Mouse (Mus musculus): Measurements from ENCODE around the gene Cenpl. TPM values are rescaled to one million over a fixed set of nuclear protein-coding genes. Genes with fewer than 3 reads are reported as not detected.
A peak's percentile ranks its signal among the peaks of the same experiment; 100 is the strongest.
"Not testable (repeated sequence)": the region's sequence is repeated elsewhere in the genome, so short reads cannot be mapped to it uniquely, and the experiment has no call there.

Cenpl gene
- polyA plus RNA-seq (2015; fragmentation: Nextera tagmentation; extraction: Ambion mirVana): 37.8 and 38.3 TPM in 2 replicates

DNA sequence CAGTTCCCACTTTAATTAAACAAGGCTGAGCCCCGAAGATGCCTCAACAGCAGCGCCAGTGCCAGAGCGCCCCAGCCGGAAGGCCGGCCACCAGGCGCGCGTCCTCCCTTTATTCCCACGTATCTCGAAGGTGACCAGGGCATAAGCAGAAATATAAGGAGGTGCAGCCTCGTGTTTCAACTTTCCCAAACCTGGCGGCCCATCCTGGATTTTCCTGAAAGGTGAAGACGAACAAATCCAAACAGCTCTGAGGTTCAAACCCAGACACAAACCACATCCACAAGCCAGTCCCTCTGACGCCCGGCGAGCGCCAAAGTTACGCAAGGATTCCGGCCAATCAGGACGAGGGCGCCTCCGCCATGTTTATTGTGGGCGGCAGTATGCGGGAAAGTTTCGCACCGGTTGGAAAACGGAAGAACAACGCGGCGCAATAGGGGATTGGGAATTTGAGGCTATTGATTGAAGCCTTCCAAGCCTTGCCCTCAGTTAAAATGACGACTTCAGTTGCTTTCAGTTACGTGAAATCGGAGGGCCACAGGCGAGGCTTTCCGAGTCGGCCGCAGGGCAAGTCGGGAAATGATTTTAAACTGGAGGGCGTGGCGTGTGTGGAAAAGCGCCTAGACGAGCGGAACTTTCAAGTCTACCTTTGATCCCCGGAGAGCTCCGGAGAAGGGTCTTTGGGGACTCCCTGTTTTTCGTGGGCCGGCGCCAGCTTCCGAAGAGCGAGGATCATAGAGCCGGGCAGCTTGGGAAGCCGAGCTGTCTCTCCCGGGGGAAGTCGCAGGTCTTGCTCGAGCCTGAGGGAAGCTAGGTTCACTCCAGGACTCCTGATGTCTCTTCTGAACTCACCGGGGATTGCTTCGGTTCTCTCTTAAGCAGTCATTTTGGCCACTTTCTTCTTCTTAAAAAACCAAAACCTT, at the start of gene Cenpl, which contains the start of gene Dars2:
Gene Cenpl, plus strand, starts transcription at position 362 of the 920 bp plus-strand sequence.
Gene Dars2, minus strand, starts transcription at position 307 of the 920 bp plus-strand sequence.
- Histone ChIP-seq H3K27ac (ENCODE audit: low read length) (peak within 1 kb of the TSS; percentile 80), H3K4me1 (replicated peaks; ENCODE audit: control insufficient read depth, insufficient read depth, low read length) (peaks cover 24% of the 10 kb centered on the region), H3K9ac (ENCODE audit: low read length) (peak within 1 kb of the TSS; percentile 83), H3K9me3 (ENCODE audit: control insufficient read depth, low read length) (no peaks in the 10 kb centered on the region), H3K36me3 (ENCODE audit: control insufficient read depth, insufficient read depth, low read length) (no peaks in the 10 kb centered on the region), H3K4me3 (ENCODE audit: low read length) (peak within 1 kb of the TSS; percentile 75), H3K27me3 (ENCODE audit: control insufficient read depth, insufficient read depth, low read depth, low read length) (no peaks in the 10 kb centered on the region), H3K4me2 (ENCODE audit: low read depth, low read length) (peak within 1 kb of the TSS; percentile 91)
- ATAC-seq (ENCODE audit: low read depth): peak; percentile 97
- under 1% methylated on average over 57 of the region's 57 CpGs for WGBS

- H3K27ac ChIP-seq (ENCODE audit: low read length): peak overlapping the region; percentile 80
- peak overlapping the region; percentile 14; the same call in 1 of the 2 replicates for H3K9ac ChIP-seq (ENCODE audit: low read length)
- H3K9me3 ChIP-seq (ENCODE audit: control insufficient read depth, low read length): no peaks in the 10 kb centered on the region
- peak; percentile 94 for ATAC-seq (ENCODE audit: low read depth)
- WGBS: 63% methylated on average over 5 of the region's 5 CpGs
- no peak overlapping the region for H3K4me2 ChIP-seq (ENCODE audit: low read depth, low read length)
- H3K36me3 ChIP-seq (ENCODE audit: control insufficient read depth, insufficient read depth, low read length): peaks cover 2% of the 10 kb centered on the region
- H3K4me3 ChIP-seq (ENCODE audit: low read length): no peak overlapping the region
- H3K4me1 ChIP-seq (replicated peaks; ENCODE audit: control insufficient read depth, insufficient read depth, low read length): peaks cover 3% of the 10 kb centered on the region
- no peaks in the 10 kb centered on the region for H3K27me3 ChIP-seq (ENCODE audit: control insufficient read depth, insufficient read depth, low read depth, low read length)
Observed at GRCm38 (mm10) chr1:161025410-161026210, 44.9 kb upstream of the Cenpl start.

- H3K4me1 ChIP-seq (replicated peaks; ENCODE audit: control insufficient read depth, insufficient read depth, low read length): peaks cover 3% of the 10 kb centered on the region
- H3K4me3 ChIP-seq (ENCODE audit: low read length): no peak overlapping the region
- H3K27me3 ChIP-seq (ENCODE audit: control insufficient read depth, insufficient read depth, low read depth, low read length): no peaks in the 10 kb centered on the region
- 84% methylated on average over 2 of the region's 2 CpGs for WGBS
- H3K9ac ChIP-seq (ENCODE audit: low read length): no peak overlapping the region
- ATAC-seq (ENCODE audit: low read depth): no peak
- peaks cover 14% of the 10 kb centered on the region for H3K36me3 ChIP-seq (ENCODE audit: control insufficient read depth, insufficient read depth, low read length)
- no peak overlapping the region for H3K27ac ChIP-seq (ENCODE audit: low read length)
- no peak overlapping the region for H3K4me2 ChIP-seq (ENCODE audit: low read depth, low read length)
- no peaks in the 10 kb centered on the region for H3K9me3 ChIP-seq (ENCODE audit: control insufficient read depth, low read length)
Observed at GRCm38 (mm10) chr1:161027196-161027595, 43.3 kb upstream of the Cenpl start.

GRCm38 (mm10) chr1:161028427-161028826, 42.1 kb upstream of the Cenpl start:
- WGBS: 95% methylated on average over 1 of the region's 1 CpGs
- H3K4me1 ChIP-seq (replicated peaks; ENCODE audit: control insufficient read depth, insufficient read depth, low read length); ATAC-seq (ENCODE audit: low read depth); H3K27me3 ChIP-seq (ENCODE audit: control insufficient read depth, insufficient read depth, low read depth, low read length); H3K9ac ChIP-seq (ENCODE audit: low read length); H3K9me3 ChIP-seq (ENCODE audit: control insufficient read depth, low read length); H3K27ac ChIP-seq (ENCODE audit: low read length); H3K4me3 ChIP-seq (ENCODE audit: low read length); H3K4me2 ChIP-seq (ENCODE audit: low read depth, low read length): not testable (repeated sequence)
- H3K36me3 ChIP-seq (ENCODE audit: control insufficient read depth, insufficient read depth, low read length): peaks cover 17% of the 10 kb centered on the region

- WGBS: 92% methylated on average over 3 of the region's 3 CpGs
Observed at GRCm38 (mm10) chr1:161030058-161030457, 40.5 kb upstream of the Cenpl start.

DNA sequence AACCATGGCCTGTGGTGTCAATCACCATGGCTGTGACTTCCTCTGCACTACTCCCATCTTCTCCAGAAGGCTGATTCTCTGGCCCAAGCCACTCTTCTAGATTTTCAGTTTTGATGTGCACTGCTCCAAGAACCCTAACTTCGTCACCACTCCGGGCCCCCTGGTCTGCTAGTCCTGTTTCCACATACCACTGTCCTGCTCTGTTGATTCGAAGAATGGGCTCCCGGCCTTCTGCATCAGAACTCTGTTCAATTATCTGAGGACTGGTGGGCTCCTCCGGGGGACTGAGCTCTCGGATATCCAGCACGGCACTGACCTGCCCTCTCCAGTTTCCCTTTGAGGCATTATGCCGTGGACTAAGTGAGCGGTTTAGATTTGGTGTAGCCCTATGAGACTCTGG, 38.6 kb upstream of the Cenpl start:
- Histone ChIP-seq H3K4me2 (ENCODE audit: low read depth, low read length) (no peak overlapping the region), H3K27me3 (ENCODE audit: control insufficient read depth, insufficient read depth, low read depth, low read length) (no peaks in the 10 kb centered on the region), H3K27ac (ENCODE audit: low read length) (no peak overlapping the region), H3K4me1 (replicated peaks; ENCODE audit: control insufficient read depth, insufficient read depth, low read length) (peaks cover 7% of the 10 kb centered on the region; the same call in 1 of the 2 replicates), H3K9ac (ENCODE audit: low read length) (no peak overlapping the region), H3K9me3 (ENCODE audit: control insufficient read depth, low read length) (no peaks in the 10 kb centered on the region), H3K36me3 (ENCODE audit: control insufficient read depth, insufficient read depth, low read length) (peaks cover 23% of the 10 kb centered on the region), H3K4me3 (ENCODE audit: low read length) (no peak overlapping the region)
- no peak for ATAC-seq (ENCODE audit: low read depth)
- 90% methylated on average over 9 of the region's 9 CpGs for WGBS

More at GRCm38 (mm10) chr1:161030058-161030457, 40.5 kb upstream of the Cenpl start:
- no peaks in the 10 kb centered on the region for H3K27me3 ChIP-seq (ENCODE audit: control insufficient read depth, insufficient read depth, low read depth, low read length)
- no peak for ATAC-seq (ENCODE audit: low read depth)
- no peaks in the 10 kb centered on the region for H3K9me3 ChIP-seq (ENCODE audit: control insufficient read depth, low read length)
- H3K27ac ChIP-seq (ENCODE audit: low read length): no peak overlapping the region
- H3K4me1 ChIP-seq (replicated peaks; ENCODE audit: control insufficient read depth, insufficient read depth, low read length): peaks cover 8% of the 10 kb centered on the region
- no peak overlapping the region for H3K4me3 ChIP-seq (ENCODE audit: low read length)
- no peak overlapping the region for H3K9ac ChIP-seq (ENCODE audit: low read length)
- no peak overlapping the region for H3K4me2 ChIP-seq (ENCODE audit: low read depth, low read length)
- peaks cover 17% of the 10 kb centered on the region for H3K36me3 ChIP-seq (ENCODE audit: control insufficient read depth, insufficient read depth, low read length)

GRCm38 (mm10) chr1:161032345-161032744, 38.2 kb upstream of the Cenpl start:
- 86% methylated on average over 7 of the region's 7 CpGs for WGBS
- H3K36me3 ChIP-seq (ENCODE audit: control insufficient read depth, insufficient read depth, low read length): peaks cover 25% of the 10 kb centered on the region
- no peak for ATAC-seq (ENCODE audit: low read depth)

DNA sequence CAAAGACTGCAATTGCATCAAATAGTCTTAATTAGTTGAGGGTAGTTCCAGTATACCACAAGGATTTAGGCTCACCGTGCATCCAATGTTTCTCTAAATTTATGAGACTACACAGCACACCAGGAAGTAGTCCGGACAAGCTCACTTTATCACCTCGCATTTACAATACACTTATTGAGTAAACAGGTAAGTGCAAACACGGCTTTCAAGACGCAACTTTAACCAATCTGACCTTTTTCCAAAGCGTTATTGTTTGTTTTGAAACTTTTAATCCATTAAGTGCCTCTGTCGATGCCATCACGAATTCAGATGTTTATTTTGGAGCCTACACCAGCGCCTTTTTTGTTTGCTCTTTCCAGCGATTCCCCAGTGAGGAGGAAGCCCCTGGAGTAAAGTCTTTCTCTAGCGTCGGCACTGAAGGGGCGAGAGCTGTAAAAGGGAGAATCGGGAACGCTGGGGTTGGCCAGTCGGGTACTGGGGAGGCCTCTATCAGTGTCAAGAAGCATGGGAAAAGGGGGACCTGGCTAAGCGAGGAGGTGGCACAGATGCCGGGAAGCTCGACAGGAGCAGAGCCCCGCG, 36.6 kb upstream of the Cenpl start:
- H3K36me3 ChIP-seq (ENCODE audit: control insufficient read depth, insufficient read depth, low read length): peaks cover 34% of the 10 kb centered on the region

More at GRCm38 (mm10) chr1:161032345-161032744, 38.2 kb upstream of the Cenpl start:
- no peaks in the 10 kb centered on the region for H3K27me3 ChIP-seq (ENCODE audit: control insufficient read depth, insufficient read depth, low read depth, low read length)
- H3K27ac ChIP-seq (ENCODE audit: low read length): no peak overlapping the region
- H3K4me2 ChIP-seq (ENCODE audit: low read depth, low read length): no peak overlapping the region
- no peaks in the 10 kb centered on the region for H3K9me3 ChIP-seq (ENCODE audit: control insufficient read depth, low read length)
- H3K4me3 ChIP-seq (ENCODE audit: low read length): no peak overlapping the region
- peaks cover 9% of the 10 kb centered on the region; the same call in 1 of the 2 replicates for H3K4me1 ChIP-seq (replicated peaks; ENCODE audit: control insufficient read depth, insufficient read depth, low read length)
- H3K9ac ChIP-seq (ENCODE audit: low read length): no peak overlapping the region

More for the DNA sequence above, 36.6 kb upstream of the Cenpl start:
- ATAC-seq (ENCODE audit: low read depth): no peak
- WGBS: under 1% methylated on average over 21 of the region's 21 CpGs
- H3K4me3 ChIP-seq (ENCODE audit: low read length): peak overlapping the region; percentile 90
- H3K27me3 ChIP-seq (ENCODE audit: control insufficient read depth, insufficient read depth, low read depth, low read length): no peaks in the 10 kb centered on the region
- peak overlapping the region; percentile 78 for H3K4me2 ChIP-seq (ENCODE audit: low read depth, low read length)
- H3K9me3 ChIP-seq (ENCODE audit: control insufficient read depth, low read length): no peaks in the 10 kb centered on the region
- peak overlapping the region; percentile 91 for H3K9ac ChIP-seq (ENCODE audit: low read length)
- H3K27ac ChIP-seq (ENCODE audit: low read length): peak overlapping the region; percentile 94
- H3K4me1 ChIP-seq (replicated peaks; ENCODE audit: control insufficient read depth, insufficient read depth, low read length): peaks cover 15% of the 10 kb centered on the region
